In the genomic region with DNA sequence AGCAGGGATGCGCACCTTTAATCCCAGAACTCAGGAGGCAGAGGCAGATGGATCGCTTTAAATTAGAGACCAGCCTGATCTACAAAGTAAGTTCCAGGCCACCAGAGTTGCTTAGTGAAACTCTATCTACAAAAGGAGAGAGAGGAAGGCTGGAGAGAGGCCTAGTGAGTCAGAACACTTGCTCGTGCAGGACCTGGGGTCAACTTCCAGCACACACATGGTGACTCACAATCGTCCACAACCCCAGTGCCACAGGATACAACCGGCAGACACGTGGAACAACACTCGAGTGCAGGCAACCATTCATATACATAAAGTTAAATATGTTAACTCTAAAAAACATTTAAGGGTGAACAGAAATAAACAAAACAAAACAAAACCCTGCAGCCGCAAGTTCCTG, we compare ENCODE assay signal across 24 mouse cellular contexts. TPM values are rescaled to one million over a fixed set of nuclear protein-coding genes. Genes with fewer than 3 reads are reported as not detected.
DNase-seq lines count a peak whose midpoint lies in the region; TF ChIP-seq lines count a peak whose summit lies in the region.
"Had no signal": no experiment of that assay in that cellular context is flagged by ENCODE, and none has a peak within 500 bp of the region (broad histone marks: within the 10 kb centered on the region; RNA-seq: fewer than 3 reads in every experiment).

No protein-coding gene starts in this region.

- in situ Hi-C loops in ES-E14 (cut with MboI; ENCODE audit: low sequenced_read_pairs in 2 of 2, unreplicated experiment in 2 of 2) = no loop called here

- H3K9ac ChIP-seq in ES-E14 (ENCODE audit: insufficient read depth, low read depth, low read length, poor library complexity, severe bottlenecking) = peak overlapping the region; percentile 26; the same call in 1 of the 2 replicates
- H3K9ac ChIP-seq: embryonic facial prominence, embryonic 13.5 days; forebrain, embryonic 13.5 days; forebrain, postnatal 0 days; heart, embryonic 13.5 days; hindbrain, embryonic 15.5 days had no signal

- H3K36me3 ChIP-seq in ES-E14 (ENCODE audit: control insufficient read depth, insufficient read depth, low read length, poor library complexity, severe bottlenecking) (peaks cover 61% of the 10 kb centered on the region), myocyte (ENCODE audit: control insufficient read depth, insufficient read depth) (peaks cover 4% of the 10 kb centered on the region)

- H3K27me3 ChIP-seq in myocyte (ENCODE audit: control insufficient read depth, insufficient read depth, insufficient read length) = no peaks in the 10 kb centered on the region
- H3K27me3 ChIP-seq: embryonic facial prominence, embryonic 13.5 days; forebrain, embryonic 13.5 days; heart, embryonic 13.5 days; hindbrain, embryonic 15.5 days had no signal

- peaks cover 9% of the 10 kb centered on the region for H3K79me2 ChIP-seq in myocyte (ENCODE audit: control insufficient read depth, insufficient read depth)

- H3ac ChIP-seq in myocyte (ENCODE audit: control insufficient read depth, insufficient read length) = no peak overlapping the region

- H3K4me1 ChIP-seq in ES-E14 (ENCODE audit: control insufficient read depth in 2 of 2, insufficient read depth in 2 of 2, low read length in 2 of 2, poor library complexity in 1 of 2) = peaks cover 2 to 19% of the 10 kb centered on the region in 2 experiments; a peak in 3 of 4 replicates

- TF ChIP-seq POLR2A in myocyte (IDR thresholded peaks at IDR 0.05; ENCODE audit: insufficient read length, low read depth) = no peak

- H3K9me3 ChIP-seq in ES-E14 (ENCODE audit: control insufficient read depth, insufficient read depth, low read depth, low read length) = no peaks in the 10 kb centered on the region
- H3K9me3 ChIP-seq: embryonic facial prominence, embryonic 13.5 days; forebrain, embryonic 13.5 days; G1E; heart, embryonic 13.5 days; hindbrain, embryonic 15.5 days had no signal

- DNase-seq in adrenal gland, adult 8-10 months = peak; percentile 69
- no peak for DNase-seq in adrenal gland, postnatal 25 days
- DNase-seq in 3T3-L1 (ENCODE audit: low read depth, low spot score) (peak; percentile 94), ES-E14 (ENCODE audit: low read depth, low spot score) (no peak)
- no peak for DNase-seq in heart, adult 9 months (ENCODE audit: low spot score in 2 of 2)
- DNase-seq in gastrocnemius, postnatal 36 days = no peak
- DNase-seq: cerebellum, adult 18-20 months; cerebellum, adult 9-11 months; cerebellum, postnatal 36 days; forebrain, postnatal 0 days; gastrocnemius, postnatal 14 days; heart, postnatal 36 days; kidney, adult 11 months; kidney, adult 9 months had no signal

- peak overlapping the region; percentile 36 for H3K4me2 ChIP-seq in myocyte (ENCODE audit: low read depth)
- H3K4me2 ChIP-seq: embryonic facial prominence, embryonic 13.5 days; forebrain, embryonic 13.5 days; heart, embryonic 13.5 days; hindbrain, embryonic 15.5 days had no signal

- H3K4me3 ChIP-seq in ES-E14 (ENCODE audit: insufficient read depth in 1 of 2, low read depth in 1 of 2, low read length in 2 of 2, poor library complexity in 1 of 2, severe bottlenecking in 1 of 2) (no peak overlapping the region), myocyte (no peak overlapping the region)
- H3K4me3 ChIP-seq: embryonic facial prominence, embryonic 13.5 days; forebrain, embryonic 13.5 days; heart, embryonic 13.5 days; hindbrain, embryonic 15.5 days had no signal

- no peak overlapping the region for H3K27ac ChIP-seq in ES-E14 (ENCODE audit: insufficient read depth, low read depth, low read length, poor library complexity, severe bottlenecking)
- H3K27ac ChIP-seq: embryonic facial prominence, embryonic 13.5 days; forebrain, embryonic 13.5 days; heart, embryonic 13.5 days; hindbrain, embryonic 15.5 days had no signal

- intact Hi-C loops in gastrocnemius, postnatal 36 days (cut with DNase I) = no loop called here

TF ChIP-seq in ES-E14, 5 proteins besides CTCF, POLR2A, EP300 and RAD21:
- TF ChIP-seq MAFK (IDR thresholded peaks at IDR 0.05; ENCODE audit: insufficient read depth, low read depth, low read length) (no peak), HCFC1 (IDR thresholded peaks at IDR 0.05; ENCODE audit: borderline replicate concordance, insufficient read depth, low read length) (no peak)

TF ChIP-seq in myocyte, 11 proteins besides CTCF, POLR2A, EP300 and RAD21:
- TF ChIP-seq CEBPB (IDR thresholded peaks at IDR 0.05; ENCODE audit: insufficient read depth, poor library complexity, severe bottlenecking) (no peak), E2F4 (IDR thresholded peaks at IDR 0.05; ENCODE audit: insufficient read depth) (no peak), SRF (IDR thresholded peaks at IDR 0.05; ENCODE audit: control insufficient read depth, insufficient read length, low read depth) (no peak), POLR2AphosphoS2 (IDR thresholded peaks at IDR 0.05; ENCODE audit: insufficient read length, low read depth) (no peak), MAX (IDR thresholded peaks at IDR 0.05; ENCODE audit: low read depth) (no peak), TCF12 (IDR thresholded peaks at IDR 0.05; ENCODE audit: insufficient read depth, poor library complexity, severe bottlenecking) (no peak), MYOD1 (IDR thresholded peaks at IDR 0.05; ENCODE audit: control insufficient read depth in 1 of 3, insufficient read length in 2 of 3, low read depth in 2 of 3) (peak in 1 of 3 experiments; percentile 31), REST (IDR thresholded peaks at IDR 0.05; ENCODE audit: insufficient read depth, insufficient read length) (no peak), MYOG (IDR thresholded peaks at IDR 0.05; ENCODE audit: control insufficient read depth in 1 of 3, insufficient read depth in 1 of 3, insufficient read length in 2 of 3, low read depth in 2 of 3) (peak in 1 of 3 experiments; percentile 65), USF1 (IDR thresholded peaks at IDR 0.05; ENCODE audit: low read depth) (no peak), TCF3 (IDR thresholded peaks at IDR 0.05; ENCODE audit: insufficient read length, low read depth) (no peak)

RNA-seq across cellular contexts. Expression of gene Rbck1, which starts 5.8 kb away (rescaled TPM):
- total RNA-seq in adrenal gland, adult 8-10 months (2022) = 100 to 1,000 TPM; 120 to 169 (median 145) TPM
- total RNA-seq in adrenal gland, postnatal 25 days (2021) = 113 and 126 TPM in 2 replicates
- total RNA-seq in ES-E14 (2012; rRNA removed) = 69.9 and 113 TPM in 2 replicates
- polyA plus RNA-seq in myocyte (2012; fragmentation: generic; extraction: Trizol) = 73.3 TPM
- total RNA-seq in gastrocnemius, postnatal 36 days (2021) = 10 to 100 TPM; 24.4 to 31.6 TPM

RNA-seq across cellular contexts. Expression of gene Trib3, which starts 17.2 kb away (rescaled TPM):
- 10 to 100 TPM in 2 of 4 experiments, 1 to 10 TPM in 2; 2.8 to 11.3 (median 6.9) TPM for total RNA-seq in adrenal gland, adult 8-10 months (2022)
- total RNA-seq in adrenal gland, postnatal 25 days (2021) = 10.6 and 19.7 TPM in 2 replicates
- total RNA-seq in ES-E14 (2012; rRNA removed) = 18.5 and 29.2 TPM in 2 replicates
- 410 TPM for polyA plus RNA-seq in myocyte (2012; fragmentation: generic; extraction: Trizol)
- total RNA-seq in gastrocnemius, postnatal 36 days (2021) = 1 to 10 TPM in 1 of 2 experiments, under 1 TPM in 1; 0.62 to 1.5 TPM
- total RNA-seq: granulocyte monocyte progenitor cell, adult 5-6 weeks had no signal

RNA-seq across cellular contexts. Expression of gene Tbc1d20, which starts 33.0 kb away (rescaled TPM):
- total RNA-seq in adrenal gland, adult 8-10 months (2022) = 100 to 1,000 TPM; 143 to 157 (median 143) TPM
- total RNA-seq in adrenal gland, postnatal 25 days (2021) = 117 and 119 TPM in 2 replicates
- total RNA-seq in ES-E14 (2012; rRNA removed) = 18.7 and 20.2 TPM in 2 replicates
- 51.8 TPM for polyA plus RNA-seq in myocyte (2012; fragmentation: generic; extraction: Trizol)
- 10 to 100 TPM; 21.8 to 26.8 TPM for total RNA-seq in gastrocnemius, postnatal 36 days (2021)

RNA-seq across cellular contexts. Expression of gene Nrsn2, which starts 49.8 kb away (rescaled TPM):
- total RNA-seq in adrenal gland, adult 8-10 months (2022) = 10 to 100 TPM in 1 of 4 experiments, 1 to 10 TPM in 3; 5.3 to 11.3 (median 8.1) TPM
- 2.1 and 3.2 TPM in 2 replicates for total RNA-seq in adrenal gland, postnatal 25 days (2021)
- total RNA-seq in ES-E14 (2012; rRNA removed) = 2.1 and 3.3 TPM in 2 replicates
- polyA plus RNA-seq in myocyte (2012; fragmentation: generic; extraction: Trizol) = not detected
- not detected for total RNA-seq in gastrocnemius, postnatal 36 days (2021)
- total RNA-seq: G1E; gastrocnemius, adult 18-20 months; gastrocnemius, postnatal 14 days; granulocyte monocyte progenitor cell, adult 5-6 weeks; heart, adult 8-10 months; heart, postnatal 36 days had no signal
- polyA plus RNA-seq: activated CD4-positive, CD25-positive, alpha-beta regulatory T cell, adult 4 months; G1E had no signal

Comparison
In these comparisons a context has a peak if more than half of its experiments do, and no peak if none do; other contexts are left out.
1. DNase-seq: peak in adrenal gland, adult 8-10 months (single experiment) and 3T3-L1 (single experiment); none in adrenal gland, postnatal 25 days (single experiment), ES-E14 (single experiment), heart, adult 9 months (0 of 2) and gastrocnemius, postnatal 36 days (0 of 2).